Mouse (Mus musculus): ENCODE data around the gene Gm44502. TPM values are rescaled to one million over a fixed set of nuclear protein-coding genes. Genes with fewer than 3 reads are reported as not detected.

The Gm44502 gene
- polyA plus RNA-seq, 1 experiment, result not detected

DNA sequence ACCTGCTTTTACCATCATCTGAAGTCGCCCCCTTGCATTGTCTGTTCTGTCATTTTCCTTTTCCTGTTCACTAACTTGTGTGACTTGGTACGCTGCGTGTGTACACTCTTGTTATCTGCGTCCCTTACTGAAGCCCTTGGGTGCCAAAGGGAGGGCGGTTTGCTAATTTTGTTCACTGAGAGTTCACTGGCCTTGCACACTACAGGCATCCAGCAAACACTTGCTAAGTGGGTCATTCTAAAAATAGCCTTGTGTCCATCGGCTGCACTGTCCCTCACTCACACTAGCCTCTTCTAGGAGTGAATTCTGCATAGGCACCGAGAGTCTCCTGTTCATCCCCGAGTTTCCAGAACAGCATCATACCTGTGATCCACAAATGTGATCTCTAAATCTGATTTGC is 14.2 kb downstream of the Gm44502 start:
- WGBS, result 76% methylated on average over 8 of the region's 8 CpGs

DNA sequence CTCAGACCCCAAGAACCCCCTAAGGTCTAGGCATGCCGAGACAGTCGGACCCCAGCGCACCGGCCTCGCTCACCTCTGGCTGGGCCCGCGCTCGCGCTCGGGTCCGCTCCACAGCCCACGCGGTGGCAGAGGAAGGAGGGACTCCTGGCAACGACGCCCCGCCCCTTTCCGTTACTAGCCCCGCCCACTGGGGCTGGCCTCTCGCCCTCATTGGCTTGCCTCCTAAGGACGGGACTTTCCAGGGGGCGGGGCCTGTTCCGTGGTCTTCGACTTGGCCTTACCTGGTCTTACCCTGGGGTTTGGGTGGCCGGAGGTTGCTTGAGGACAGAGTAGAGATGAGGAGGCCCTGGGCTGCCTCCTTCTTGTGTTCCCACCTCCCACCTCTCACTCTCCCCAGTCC is 19.4 kb downstream of the Gm44502 start, which contains the start of gene Syce3:
TSS of gene Syce3 (minus strand) at position 386 of the 400 bp plus-strand sequence.
- H3K4me3 ChIP-seq (replicated peaks; ENCODE audit: extremely low read depth, low read depth, low read length), result no peak within 1 kb of the TSS
- no peak for DNase-seq
- WGBS, result 79% methylated on average over 24 of the region's 24 CpGs
- H3K4me1 ChIP-seq (ENCODE audit: control insufficient read depth, insufficient read depth, low read length), result no peaks in the 10 kb centered on the region
- no peak for TF ChIP-seq CTCF (IDR thresholded peaks at IDR 0.05; ENCODE audit: insufficient read depth, low read length)
- no peak for TF ChIP-seq POLR2A (IDR thresholded peaks at IDR 0.05; ENCODE audit: borderline replicate concordance, extremely low read depth, low read depth, low read length)

More for the DNA sequence above, 14.2 kb downstream of the Gm44502 start:
- Histone ChIP-seq H3K4me3 (replicated peaks; ENCODE audit: extremely low read depth, low read depth, low read length) (no peak overlapping the region), H3K4me1 (ENCODE audit: control insufficient read depth, insufficient read depth, low read length) (no peaks in the 10 kb centered on the region)
- TF ChIP-seq POLR2A (IDR thresholded peaks at IDR 0.05; ENCODE audit: borderline replicate concordance, extremely low read depth, low read depth, low read length) (no peak), CTCF (IDR thresholded peaks at IDR 0.05; ENCODE audit: insufficient read depth, low read length) (no peak)
- DNase-seq, result no peak

DNA sequence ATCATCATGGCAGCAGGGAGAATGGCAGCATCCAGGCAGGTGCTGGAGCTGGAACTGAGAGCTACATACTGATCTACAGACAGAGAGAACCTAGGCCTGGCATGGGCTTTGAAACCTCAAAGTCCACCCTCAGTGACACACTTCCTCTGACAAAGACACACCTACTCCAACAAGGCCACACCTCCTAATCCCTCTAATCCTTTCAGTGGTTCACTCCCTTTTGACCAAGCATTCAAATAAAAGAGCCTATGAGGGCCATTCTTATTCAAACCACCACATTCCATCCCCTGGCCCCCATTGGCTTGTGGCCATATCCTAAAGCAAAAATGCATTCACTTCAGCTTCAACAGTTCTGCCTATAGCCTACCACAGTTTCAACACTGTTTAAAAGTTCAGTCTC is 22.8 kb downstream of the Gm44502 start:
- TF ChIP-seq CTCF (IDR thresholded peaks at IDR 0.05; ENCODE audit: insufficient read depth, low read length) (no peak), POLR2A (IDR thresholded peaks at IDR 0.05; ENCODE audit: borderline replicate concordance, extremely low read depth, low read depth, low read length) (no peak)
- Histone ChIP-seq H3K4me3 (replicated peaks; ENCODE audit: extremely low read depth, low read depth, low read length) (no peak overlapping the region), H3K4me1 (ENCODE audit: control insufficient read depth, insufficient read depth, low read length) (no peaks in the 10 kb centered on the region)
- no peak for DNase-seq

DNA sequence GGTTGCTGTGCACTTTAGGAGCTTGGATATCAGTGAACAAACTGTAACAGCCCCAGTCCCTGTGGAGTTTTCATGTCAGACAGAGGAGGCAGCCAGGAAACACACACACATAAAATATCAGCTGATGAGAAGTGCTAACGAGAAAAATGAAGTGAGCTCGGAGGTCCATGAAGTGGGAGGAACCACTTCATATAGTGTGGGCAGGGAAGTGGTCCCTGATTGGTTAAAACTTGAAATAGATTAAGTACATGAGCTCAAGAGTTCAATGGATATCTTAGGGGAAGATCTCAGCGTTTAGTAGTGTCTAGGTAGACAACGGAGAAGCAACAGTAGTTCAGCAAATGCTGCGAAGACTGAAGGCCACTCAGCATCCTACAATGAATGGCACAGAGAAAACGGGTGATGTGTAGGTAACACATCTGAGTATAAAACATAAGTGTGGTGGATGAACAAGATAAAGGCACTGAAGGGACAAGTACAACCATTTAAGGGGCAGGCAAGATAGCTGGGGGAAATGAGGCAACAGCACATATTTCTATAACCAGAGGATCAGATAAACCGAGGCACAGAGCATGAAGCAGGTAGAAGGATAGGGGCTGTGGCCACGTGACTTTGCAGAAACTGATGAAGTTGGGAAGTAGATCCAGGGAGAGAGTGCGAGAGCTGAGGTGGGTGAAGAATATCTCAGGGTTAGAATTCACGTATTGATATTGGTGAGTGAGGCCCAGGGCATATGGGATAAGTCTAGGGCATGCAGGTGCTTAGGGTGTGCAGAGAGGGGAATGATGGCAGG is 24.5 kb downstream of the Gm44502 start:
- TF ChIP-seq CTCF (IDR thresholded peaks at IDR 0.05; ENCODE audit: insufficient read depth, low read length), result no peak
- no peak for TF ChIP-seq POLR2A (IDR thresholded peaks at IDR 0.05; ENCODE audit: borderline replicate concordance, extremely low read depth, low read depth, low read length)
- H3K4me3 ChIP-seq (replicated peaks; ENCODE audit: extremely low read depth, low read depth, low read length), result no peak overlapping the region
- no peaks in the 10 kb centered on the region for H3K4me1 ChIP-seq (ENCODE audit: control insufficient read depth, insufficient read depth, low read length)
- no peak for DNase-seq
- WGBS, result 71% methylated on average over 10 of the region's 10 CpGs

DNA sequence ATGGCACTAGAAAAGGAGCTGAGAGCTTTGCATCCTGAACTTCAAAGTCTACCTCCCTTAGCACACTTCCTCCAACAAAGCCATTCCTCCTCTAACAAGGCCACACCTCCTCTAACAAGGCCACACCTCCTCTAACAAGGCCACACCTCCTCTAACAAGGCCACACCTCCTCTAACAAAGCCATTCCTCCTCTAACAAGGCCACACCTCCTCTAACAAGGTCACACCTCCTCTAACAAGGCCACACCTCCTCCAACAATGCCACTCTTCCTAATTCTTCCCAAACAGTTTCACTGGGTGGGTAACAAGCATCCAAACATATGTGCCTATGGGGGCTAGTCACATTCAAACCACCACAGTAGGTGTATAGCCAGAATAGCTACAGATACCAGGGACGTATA is 27.0 kb downstream of the Gm44502 start:
- 88% methylated on average over 1 of the region's 1 CpGs for WGBS
- Histone ChIP-seq H3K4me3 (replicated peaks; ENCODE audit: extremely low read depth, low read depth, low read length) (no peak overlapping the region), H3K4me1 (ENCODE audit: control insufficient read depth, insufficient read depth, low read length) (no peaks in the 10 kb centered on the region)
- DNase-seq, result no peak
- TF ChIP-seq POLR2A (IDR thresholded peaks at IDR 0.05; ENCODE audit: borderline replicate concordance, extremely low read depth, low read depth, low read length) (no peak), CTCF (IDR thresholded peaks at IDR 0.05; ENCODE audit: insufficient read depth, low read length) (no peak)

DNA sequence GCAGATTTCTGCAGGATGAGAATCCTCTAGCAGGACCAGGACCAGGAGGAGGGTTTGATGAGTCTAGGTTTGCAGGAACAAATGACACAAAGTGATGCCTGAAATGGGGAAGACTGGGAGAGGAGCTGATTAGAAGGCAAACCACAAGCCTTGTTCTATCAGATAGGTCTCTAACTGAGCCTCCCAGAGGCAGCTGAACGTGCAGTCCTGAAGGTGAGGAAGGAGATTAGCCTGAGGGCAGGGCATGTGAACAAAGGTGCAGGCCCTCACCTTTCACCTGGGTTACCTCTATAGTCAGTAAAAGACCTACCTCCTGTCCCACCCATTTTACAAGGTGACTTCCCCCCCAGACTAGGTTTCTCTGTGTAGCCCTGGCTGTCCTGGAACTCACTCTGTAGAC is 29.8 kb downstream of the Gm44502 start:
- H3K4me1 ChIP-seq (ENCODE audit: control insufficient read depth, insufficient read depth, low read length), result no peaks in the 10 kb centered on the region
- TF ChIP-seq POLR2A (IDR thresholded peaks at IDR 0.05; ENCODE audit: borderline replicate concordance, extremely low read depth, low read depth, low read length), result no peak
- no peak for TF ChIP-seq CTCF (IDR thresholded peaks at IDR 0.05; ENCODE audit: insufficient read depth, low read length)
- DNase-seq, result no peak
- no peak overlapping the region for H3K4me3 ChIP-seq (replicated peaks; ENCODE audit: extremely low read depth, low read depth, low read length)
- 70% methylated on average over 1 of the region's 1 CpGs for WGBS

DNA sequence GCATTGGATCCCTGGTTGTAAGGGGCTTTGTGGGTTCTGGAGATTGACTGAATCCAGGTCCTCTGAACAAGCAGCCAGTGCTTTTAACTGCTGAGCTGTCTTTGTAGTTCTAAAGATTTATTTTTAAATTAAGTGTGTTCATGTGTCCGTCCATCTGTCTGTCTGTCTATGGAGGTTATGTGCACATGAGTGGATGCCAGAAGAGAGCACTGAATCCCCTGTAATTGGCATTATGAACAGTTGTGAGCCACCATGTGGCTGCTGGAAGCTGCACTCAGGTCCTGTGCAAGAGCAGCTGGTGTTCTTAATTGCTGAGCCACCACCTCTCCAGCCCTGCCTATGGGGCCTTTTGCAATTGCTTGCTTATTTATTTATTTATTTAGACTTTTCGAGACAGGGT is 31.4 kb downstream of the Gm44502 start:
- Histone ChIP-seq H3K4me1 (ENCODE audit: control insufficient read depth, insufficient read depth, low read length) (no peaks in the 10 kb centered on the region), H3K4me3 (replicated peaks; ENCODE audit: extremely low read depth, low read depth, low read length) (no peak overlapping the region)
- 86% methylated on average over 2 of the region's 2 CpGs for WGBS
- DNase-seq, result no peak
- TF ChIP-seq POLR2A (IDR thresholded peaks at IDR 0.05; ENCODE audit: borderline replicate concordance, extremely low read depth, low read depth, low read length), result no peak
- TF ChIP-seq CTCF (IDR thresholded peaks at IDR 0.05; ENCODE audit: insufficient read depth, low read length), result no peak

DNA sequence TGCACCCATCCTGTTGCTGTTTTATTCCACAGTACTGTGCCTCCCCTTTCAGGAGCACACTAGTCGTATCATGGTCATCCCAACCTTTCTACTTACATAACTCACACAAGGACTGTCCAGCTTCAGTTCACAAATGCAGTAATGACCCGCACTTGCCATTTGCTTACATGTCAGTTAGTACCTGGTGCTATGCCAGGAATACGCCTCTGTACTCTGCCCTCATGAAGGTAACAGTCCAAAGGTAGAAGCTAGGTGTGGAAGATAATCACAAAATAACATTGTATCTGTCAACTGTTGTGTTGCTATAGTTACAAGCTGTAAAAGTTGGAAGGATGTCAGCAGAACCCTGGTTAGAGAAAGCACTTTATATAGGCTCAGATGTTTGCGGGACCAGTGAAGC is 32.6 kb downstream of the Gm44502 start:
- no peak overlapping the region for H3K4me3 ChIP-seq (replicated peaks; ENCODE audit: extremely low read depth, low read depth, low read length)
- no peak for DNase-seq
- 85% methylated on average over 4 of the region's 4 CpGs for WGBS
- TF ChIP-seq CTCF (IDR thresholded peaks at IDR 0.05; ENCODE audit: insufficient read depth, low read length) (no peak), POLR2A (IDR thresholded peaks at IDR 0.05; ENCODE audit: borderline replicate concordance, extremely low read depth, low read depth, low read length) (no peak)
- H3K4me1 ChIP-seq (ENCODE audit: control insufficient read depth, insufficient read depth, low read length), result no peaks in the 10 kb centered on the region

DNA sequence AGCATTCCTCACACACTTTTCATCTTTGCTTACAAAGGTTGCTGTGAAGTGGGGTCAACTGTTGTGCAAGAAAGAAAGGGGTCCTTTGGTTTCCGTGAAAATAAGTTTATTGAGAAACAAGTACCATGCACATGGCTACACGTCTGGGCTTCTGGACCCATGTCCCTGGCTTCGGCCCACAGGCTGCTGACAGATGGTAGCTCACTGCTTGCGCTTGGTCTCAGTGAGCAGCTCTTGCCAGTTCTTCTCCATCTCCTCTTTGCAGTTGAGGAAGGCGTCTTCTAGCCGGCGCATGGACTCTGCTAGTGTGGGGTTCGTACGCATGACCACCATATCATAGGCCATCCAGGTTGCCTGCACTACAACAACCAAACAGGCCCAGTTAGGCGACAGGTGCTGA is 39.4 kb downstream of the Gm44502 start:
- WGBS, result 88% methylated on average over 10 of the region's 10 CpGs
- no peak for TF ChIP-seq POLR2A (IDR thresholded peaks at IDR 0.05; ENCODE audit: borderline replicate concordance, extremely low read depth, low read depth, low read length)
- TF ChIP-seq CTCF (IDR thresholded peaks at IDR 0.05; ENCODE audit: insufficient read depth, low read length), result no peak
- no peak for DNase-seq
- Histone ChIP-seq H3K4me1 (ENCODE audit: control insufficient read depth, insufficient read depth, low read length) (no peaks in the 10 kb centered on the region), H3K4me3 (replicated peaks; ENCODE audit: extremely low read depth, low read depth, low read length) (no peak overlapping the region)

DNA sequence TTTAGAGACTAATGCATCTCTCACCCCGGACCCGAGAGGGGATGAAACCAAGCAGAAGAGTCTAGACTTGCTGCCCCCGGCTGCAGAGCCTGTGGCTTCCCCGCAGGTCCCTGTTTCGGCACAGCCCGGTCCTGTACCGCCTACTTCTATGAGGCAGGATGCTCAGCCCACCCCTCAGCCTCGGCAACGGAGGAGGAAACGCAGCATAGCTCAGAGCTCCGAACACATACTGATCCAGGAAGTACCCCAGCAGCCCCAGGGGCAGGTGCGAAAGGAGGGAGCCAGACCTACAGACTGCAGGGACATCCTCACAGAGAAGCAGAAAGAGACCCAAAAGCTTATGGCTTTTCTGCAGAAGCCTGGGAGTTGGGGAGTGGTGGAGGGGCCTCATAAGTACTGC is 42.4 kb downstream of the Gm44502 start:
- 33% methylated on average over 12 of the region's 12 CpGs for WGBS
- DNase-seq, result no peak
- TF ChIP-seq POLR2A (IDR thresholded peaks at IDR 0.05; ENCODE audit: borderline replicate concordance, extremely low read depth, low read depth, low read length) (no peak), CTCF (IDR thresholded peaks at IDR 0.05; ENCODE audit: insufficient read depth, low read length) (no peak)
- Histone ChIP-seq H3K4me3 (replicated peaks; ENCODE audit: extremely low read depth, low read depth, low read length) (no peak overlapping the region), H3K4me1 (ENCODE audit: control insufficient read depth, insufficient read depth, low read length) (no peaks in the 10 kb centered on the region)
